Mouse (Mus musculus): Measurements from ENCODE around the gene Vapa.
"Not testable (repeated sequence)": the region's sequence is repeated elsewhere in the genome, so short reads cannot be mapped to it uniquely, and the experiment has no call there.

The Vapa gene

DNA sequence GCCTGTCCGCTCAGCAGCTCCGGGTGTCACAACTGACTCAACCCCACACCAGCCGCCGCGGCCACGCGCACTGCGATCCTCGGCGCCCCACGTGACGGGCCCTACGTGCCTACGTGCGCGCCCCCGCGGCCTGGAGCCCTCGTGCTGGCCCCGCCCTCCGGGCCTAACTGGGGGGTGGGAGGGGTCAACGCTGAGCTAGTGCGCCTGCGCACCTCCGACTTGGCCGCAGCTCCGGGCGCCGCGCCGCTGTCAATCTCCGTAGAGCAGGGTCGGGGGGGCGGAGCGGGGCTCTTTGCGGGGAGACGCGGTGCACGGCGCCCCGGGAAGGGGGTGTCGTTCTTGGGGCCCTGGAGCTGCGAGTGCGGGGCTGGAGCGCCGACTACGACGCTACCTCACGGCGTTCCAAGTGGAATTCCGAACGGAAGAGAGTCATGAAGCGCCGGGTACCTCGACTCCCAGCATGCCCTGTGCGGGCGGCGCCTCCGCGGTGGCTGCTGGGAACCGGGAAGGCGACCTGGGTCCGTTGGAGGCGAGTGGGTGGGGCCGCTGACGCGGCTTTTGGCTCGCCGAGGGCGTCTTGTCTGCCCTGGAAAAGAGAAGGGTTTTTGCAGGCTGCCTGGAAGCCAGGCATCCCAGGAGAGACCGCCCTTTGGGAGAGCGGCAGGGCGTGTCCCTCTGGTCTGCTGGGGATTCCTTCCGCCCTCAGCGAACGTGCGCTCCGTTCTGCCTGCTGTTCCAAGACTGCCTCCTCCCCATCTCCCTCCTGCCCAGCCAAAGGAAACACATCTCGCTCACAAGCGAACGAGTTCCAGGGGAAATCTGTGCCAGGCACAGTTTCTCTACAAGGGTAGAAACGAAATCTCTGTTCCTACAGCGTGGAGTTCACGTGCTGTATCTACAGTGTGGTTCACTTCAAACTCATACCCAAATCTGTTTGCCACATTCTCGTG, at the start of gene Vapa:
TSS of gene Vapa (minus strand) at position 93 of the 950 bp plus-strand sequence.
- peak; percentile 97 for DNase-seq (ENCODE audit: low spot score in 2 of 2)

DNA sequence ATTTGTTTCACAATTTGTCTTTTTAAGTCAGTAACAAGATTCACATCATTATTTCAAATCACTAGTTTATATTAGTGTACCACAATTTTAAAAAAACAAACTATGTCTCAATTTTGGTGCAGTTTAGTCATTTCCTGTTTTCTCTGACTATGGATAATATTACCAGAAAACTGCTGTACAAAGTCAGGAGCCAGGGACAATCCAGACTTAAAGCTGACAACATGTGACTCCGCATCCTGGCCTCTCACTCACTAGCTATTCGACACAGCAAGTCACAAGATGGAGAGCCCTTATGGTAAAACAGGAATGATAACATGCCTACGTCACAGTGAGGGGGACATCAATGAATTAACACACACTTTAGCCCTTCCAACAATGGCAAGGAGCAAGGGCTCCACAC, 49.3 kb upstream of the Vapa start:
- no peak for DNase-seq (ENCODE audit: low spot score in 2 of 2)

GRCm38 (mm10) chr17:65658416-65658815, 45.1 kb upstream of the Vapa start:
- no peak for DNase-seq (ENCODE audit: low spot score in 2 of 2)

DNA sequence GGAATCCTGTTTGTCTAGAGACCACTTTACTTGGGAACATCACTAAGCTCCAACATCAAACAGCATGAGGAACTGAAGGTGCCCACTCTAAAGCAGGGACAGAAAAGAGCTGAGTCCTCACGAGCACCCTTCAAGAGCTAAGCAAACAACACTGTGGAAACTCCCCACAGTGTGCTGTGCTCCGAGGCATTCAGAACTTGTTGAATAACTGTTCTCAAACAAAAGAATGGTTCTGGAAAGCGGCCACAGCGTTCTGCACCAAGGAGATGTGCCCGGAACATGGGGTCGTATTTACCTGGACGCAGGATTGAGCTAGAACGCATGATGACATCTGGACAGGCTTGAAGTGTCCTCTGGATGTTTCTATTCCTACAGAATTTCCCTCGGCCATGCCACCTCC, 44.6 kb upstream of the Vapa start:
- DNase-seq (ENCODE audit: low spot score in 2 of 2): no peak

DNA sequence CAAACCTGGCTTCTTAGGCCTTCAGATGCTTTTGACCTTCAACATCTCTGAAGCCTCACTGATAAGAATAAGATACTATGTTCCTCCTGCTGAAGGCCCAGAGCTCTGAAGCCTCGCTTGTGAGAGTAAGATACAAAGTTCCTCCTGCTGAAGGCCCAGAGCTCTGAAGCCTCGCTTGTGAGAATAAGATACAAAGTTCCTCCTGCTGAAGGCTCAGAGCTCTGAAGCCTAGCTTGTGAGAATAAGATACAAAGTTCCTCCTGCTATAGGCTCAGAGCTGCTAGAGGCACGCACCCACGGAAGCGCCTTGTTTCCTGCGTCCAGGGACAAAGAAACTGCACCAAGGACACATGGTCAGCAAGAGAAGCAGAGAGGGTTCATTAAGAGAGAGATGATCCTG, 43.4 kb upstream of the Vapa start:
- no peak for DNase-seq (ENCODE audit: low spot score in 2 of 2)

DNA sequence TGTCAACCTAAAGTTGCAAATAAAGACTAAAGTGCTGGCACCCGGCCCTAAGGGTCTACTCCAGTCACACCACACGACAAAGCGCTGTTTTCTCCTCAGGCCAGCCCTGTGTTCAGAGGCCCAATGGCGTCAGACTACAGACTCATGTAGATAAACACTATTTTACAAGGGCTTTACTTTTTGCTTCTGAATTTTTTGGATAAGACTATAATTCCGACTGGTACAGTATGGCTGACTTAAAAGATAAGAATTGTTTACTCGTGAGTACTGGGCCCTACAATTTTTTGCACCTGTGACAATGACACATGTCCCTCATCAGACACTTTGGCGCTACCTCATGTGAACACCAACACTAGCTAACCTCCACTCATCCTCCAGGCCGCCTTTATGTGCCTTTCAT, 42.7 kb upstream of the Vapa start:
- DNase-seq (ENCODE audit: low spot score in 2 of 2): no peak

DNA sequence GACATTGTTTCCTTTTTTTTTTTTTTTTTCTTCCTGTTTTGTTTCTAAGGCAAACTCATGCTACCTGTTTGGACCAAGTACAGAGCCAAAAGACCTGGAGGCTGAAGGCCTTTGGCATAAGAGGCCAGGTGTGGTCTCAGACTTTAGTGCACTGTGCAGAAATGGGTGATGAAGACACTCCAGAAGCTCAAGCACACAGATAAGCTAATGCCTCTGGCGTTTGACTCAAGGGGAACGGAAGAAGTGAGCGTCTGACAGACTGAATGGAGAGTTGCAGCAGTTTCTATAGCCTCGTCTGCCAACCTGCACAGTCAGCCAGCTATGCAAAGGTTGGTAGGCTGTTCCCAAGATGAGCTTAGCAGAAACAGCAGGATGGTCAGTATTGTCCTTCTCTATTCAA, 42.3 kb upstream of the Vapa start:
- DNase-seq (ENCODE audit: low spot score in 2 of 2): no peak

DNA sequence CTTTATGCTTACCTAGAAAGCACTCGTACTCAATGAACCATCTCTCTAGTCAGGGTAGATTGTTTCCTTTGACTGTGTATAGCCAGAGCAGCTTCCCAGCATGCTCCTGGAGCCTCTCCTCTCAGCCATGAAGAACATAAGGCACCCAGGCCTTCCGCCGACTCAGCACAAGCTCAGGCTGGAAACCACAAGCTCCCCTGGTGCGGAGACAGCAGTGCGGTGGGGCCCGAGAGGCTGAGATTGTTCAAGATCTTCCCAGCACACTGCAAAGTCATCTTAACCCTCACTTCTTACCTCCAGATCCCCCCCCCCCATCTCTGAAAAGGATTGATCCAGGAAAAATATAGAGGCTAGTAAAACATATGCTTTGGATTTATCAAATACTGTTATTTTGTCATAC, 37.2 kb upstream of the Vapa start:
- DNase-seq (ENCODE audit: low spot score in 2 of 2): no peak

- DNase-seq (ENCODE audit: low spot score in 2 of 2): no peak
Observed at GRCm38 (mm10) chr17:65649175-65649493, 35.8 kb upstream of the Vapa start.

GRCm38 (mm10) chr17:65648371-65649174, 35.2 kb upstream of the Vapa start:
- no peak for DNase-seq (ENCODE audit: low spot score in 2 of 2)

DNA sequence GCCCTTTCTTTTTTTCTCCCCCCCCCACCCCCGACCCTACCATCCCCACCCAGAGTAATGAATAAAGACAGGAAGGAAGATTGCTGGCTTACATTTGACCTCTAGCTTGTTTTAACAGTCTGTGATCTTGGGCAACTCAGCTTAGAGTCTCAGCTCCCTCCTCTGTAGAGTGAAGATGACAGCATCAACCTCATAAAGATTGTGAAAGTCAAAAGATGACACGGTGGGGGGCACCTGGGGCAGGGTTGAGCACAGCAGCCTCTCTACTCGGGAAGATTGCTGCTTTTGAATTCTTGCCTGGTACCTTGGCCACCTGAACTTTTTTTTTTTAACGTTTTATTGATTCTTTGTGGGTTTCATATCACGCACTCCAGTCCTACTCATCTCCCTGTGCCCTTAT, 34.6 kb upstream of the Vapa start:
- no peak for DNase-seq (ENCODE audit: low spot score in 2 of 2)

- no peak for DNase-seq (ENCODE audit: low spot score in 2 of 2)
Observed at GRCm38 (mm10) chr17:65647226-65647625, 33.9 kb upstream of the Vapa start.

- no peak for DNase-seq (ENCODE audit: low spot score in 2 of 2)
Observed at GRCm38 (mm10) chr17:65643579-65643978, 30.2 kb upstream of the Vapa start.

DNA sequence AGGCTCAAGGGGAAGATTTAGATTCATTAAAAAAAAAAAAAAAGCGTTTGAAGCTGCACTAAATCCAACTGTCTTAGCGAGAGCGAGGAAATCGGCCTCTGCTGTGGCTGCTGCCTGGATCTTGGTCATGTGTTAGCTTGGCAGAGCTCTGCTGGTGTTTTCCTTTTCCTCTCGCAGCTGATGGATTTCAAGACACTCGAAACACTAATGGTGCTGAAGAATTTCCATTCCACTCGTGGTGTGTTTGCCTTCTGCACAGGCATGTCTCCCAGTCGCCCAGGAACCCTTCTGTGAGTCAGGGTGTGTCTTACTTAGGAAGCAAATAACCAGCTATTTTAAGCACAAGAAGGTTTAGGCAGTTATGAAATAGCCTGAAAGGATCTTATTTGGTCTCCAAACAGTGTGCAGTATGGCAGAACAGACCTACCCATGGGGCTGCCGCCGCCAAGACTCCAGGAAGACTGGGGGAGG, 29.7 kb upstream of the Vapa start:
- DNase-seq (ENCODE audit: low spot score in 2 of 2): peak; percentile 34

DNA sequence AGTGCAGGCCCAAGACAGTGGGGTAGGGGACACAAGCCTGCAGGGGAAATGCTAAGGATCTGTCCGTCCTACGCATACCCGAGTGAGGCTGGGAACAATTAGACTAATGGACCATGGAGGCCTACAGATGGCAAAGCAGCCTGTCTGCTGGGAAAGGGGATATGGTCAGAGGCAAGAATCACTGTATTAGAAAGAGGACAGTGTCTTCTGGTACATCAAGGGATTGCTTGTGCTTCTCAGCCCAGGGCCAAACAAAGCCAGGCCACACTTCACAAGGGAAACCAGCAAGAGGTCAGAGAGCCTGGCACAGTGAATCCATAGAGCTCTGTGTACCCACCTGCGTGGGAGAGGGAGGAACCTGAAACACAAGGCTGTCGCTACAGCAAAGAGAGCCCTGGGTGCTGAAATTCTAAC, 29.2 kb upstream of the Vapa start:
- no peak for DNase-seq (ENCODE audit: low spot score in 2 of 2)

DNA sequence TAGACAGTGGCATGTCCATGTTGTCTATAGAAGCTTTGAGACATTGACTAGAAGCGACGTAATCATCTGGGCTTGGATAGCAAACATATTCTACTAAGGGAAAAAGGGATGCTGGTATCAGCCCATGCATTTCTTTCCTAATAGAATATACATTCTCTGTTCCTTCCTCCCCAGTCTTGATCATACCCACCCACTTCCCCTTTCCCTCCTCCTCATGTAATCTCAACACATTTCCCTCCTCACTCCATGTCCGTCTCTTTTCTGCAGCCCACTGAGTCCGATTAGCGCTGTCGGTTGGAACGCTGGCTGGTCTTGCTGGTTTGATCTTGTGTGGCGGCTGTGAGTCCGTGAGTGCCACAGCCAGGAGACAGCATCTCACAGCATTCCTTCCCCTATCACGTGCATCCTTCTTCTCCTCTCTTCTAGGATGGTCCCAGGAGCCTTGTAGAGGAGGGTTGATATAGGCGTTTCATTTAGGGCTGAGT, 28.4 kb upstream of the Vapa start, which contains the start of gene Txndc2:
TSS of gene Txndc2 (minus strand) at position 435 of the 485 bp plus-strand sequence.
- no peak for DNase-seq (ENCODE audit: low spot score in 2 of 2)

DNA sequence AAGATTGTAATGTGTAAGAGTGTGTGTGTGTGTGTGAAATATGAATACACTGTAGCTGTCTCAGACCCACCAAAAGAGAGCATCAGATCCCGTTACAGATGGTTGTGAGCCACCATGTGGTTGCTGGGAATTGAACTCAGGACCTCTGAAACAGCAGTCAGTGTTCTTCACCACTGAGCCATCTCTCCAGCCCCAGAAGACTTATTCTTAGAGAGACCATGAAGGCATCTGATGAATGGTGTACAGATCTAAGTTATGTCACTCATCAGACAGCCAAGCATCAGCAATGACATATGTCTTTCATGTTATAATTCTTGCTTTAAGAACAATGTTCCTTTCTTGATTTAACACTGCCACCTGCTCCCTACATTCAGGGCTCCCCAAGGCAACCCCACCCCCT, 25.8 kb upstream of the Vapa start:
- DNase-seq (ENCODE audit: low spot score in 2 of 2): no peak

GRCm38 (mm10) chr17:65635715-65636360, 22.5 kb upstream of the Vapa start:
- no peak for DNase-seq (ENCODE audit: low spot score in 2 of 2)

DNA sequence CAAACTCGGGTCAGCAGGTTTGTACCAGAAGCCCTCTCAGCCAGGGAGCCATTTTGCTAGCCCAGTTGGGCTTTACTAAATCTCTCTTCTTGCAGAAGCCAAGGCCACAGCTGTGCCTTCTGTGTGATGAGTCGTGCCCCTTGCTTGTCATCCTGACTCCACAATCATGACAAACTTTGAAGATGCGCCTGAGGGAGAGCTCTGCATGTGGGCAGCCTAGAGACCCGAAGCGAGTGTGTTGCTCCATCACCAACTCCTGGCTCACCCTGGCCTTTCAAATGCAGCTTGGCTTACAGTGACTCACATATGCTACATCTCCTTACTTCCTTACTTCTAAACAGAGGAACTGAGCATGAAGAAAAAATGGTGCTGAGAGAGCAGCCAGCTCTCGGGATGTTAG, 16.6 kb upstream of the Vapa start:
- DNase-seq (ENCODE audit: low spot score in 2 of 2): no peak

- not testable (repeated sequence) for DNase-seq (ENCODE audit: low spot score in 2 of 2)
Observed at GRCm38 (mm10) chr17:65628823-65629532, 15.6 kb upstream of the Vapa start.

DNA sequence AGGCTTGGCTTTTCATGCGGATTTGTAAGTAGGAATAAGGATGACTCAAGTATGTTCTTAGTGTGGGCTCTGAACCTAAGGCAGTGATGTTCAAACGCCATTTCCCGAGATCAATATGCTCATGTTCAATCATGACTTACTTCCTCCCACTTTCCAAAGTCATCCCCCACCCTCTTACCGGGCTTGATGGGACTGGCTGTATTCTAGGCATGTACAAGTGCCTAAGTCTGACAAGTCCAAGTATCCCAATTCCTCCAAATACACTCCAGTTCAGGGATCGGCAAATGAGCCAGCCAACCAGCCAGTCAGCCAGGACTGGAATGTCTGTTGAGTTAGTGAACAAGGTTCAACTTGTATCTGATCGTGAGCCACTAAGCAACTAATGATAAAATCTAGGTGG, 12.9 kb upstream of the Vapa start:
- no peak for DNase-seq (ENCODE audit: low spot score in 2 of 2)
